Mouse (Mus musculus): ENCODE measurements around the gene Nagpa. TPM values are rescaled to one million over a fixed set of nuclear protein-coding genes. Genes with fewer than 3 reads are reported as not detected.
"Not testable (repeated sequence)": the region's sequence is repeated elsewhere in the genome, so short reads cannot be mapped to it uniquely, and the experiment has no call there.

Gene Nagpa
- total RNA-seq (2021) = 1 to 10 TPM; 7.7 to 9.2 TPM
- long read RNA-seq, transcript Nagpa-203 (9 exons, 2,230 nt) = major isoform, 8 of 15 reads
- long read RNA-seq, partial matches to known transcripts = 0 of 15 reads
- long read RNA-seq, other reads (novel, unspliced or antisense) = 4 of 15 reads

- peak; percentile 78 to 81 for DNase-seq (ENCODE audit: low spot score in 2 of 2)
These were observed at the start of gene Nagpa for GRCm38 (mm10) chr16:5203668-5204433. Gene Nagpa, minus strand, starts transcription at chr16:5204012.

GRCm38 (mm10) chr16:5252260-5252659 lies 48.4 kb upstream of the Nagpa start:
- DNase-seq (ENCODE audit: low spot score in 2 of 2) = no peak

- no peak for DNase-seq (ENCODE audit: low spot score in 2 of 2)
These were observed 47.1 kb upstream of the Nagpa start for GRCm38 (mm10) chr16:5250891-5251290.

- DNase-seq (ENCODE audit: low spot score in 2 of 2) = peak; percentile 66 to 69
These were observed 40.6 kb upstream of the Nagpa start for GRCm38 (mm10) chr16:5244411-5244810.

GRCm38 (mm10) chr16:5242882-5243281 lies 39.1 kb upstream of the Nagpa start:
- DNase-seq (ENCODE audit: low spot score in 2 of 2) = no peak

- DNase-seq (ENCODE audit: low spot score in 2 of 2) = no peak
These were observed 38.5 kb upstream of the Nagpa start for GRCm38 (mm10) chr16:5242355-5242754.

- peak; percentile 91 to 95 for DNase-seq (ENCODE audit: low spot score in 2 of 2)
These were observed 29.9 kb upstream of the Nagpa start, which contains the start of gene Alg1 for GRCm38 (mm10) chr16:5233418-5234313. Gene Alg1, plus strand, starts transcription at chr16:5233621.

- DNase-seq (ENCODE audit: low spot score in 2 of 2) = no peak
These were observed 29.2 kb upstream of the Nagpa start for GRCm38 (mm10) chr16:5232982-5233381.

GRCm38 (mm10) chr16:5228103-5228502 lies 24.3 kb upstream of the Nagpa start:
- DNase-seq (ENCODE audit: low spot score in 2 of 2) = not testable (repeated sequence)

GRCm38 (mm10) chr16:5227501-5227900 lies 23.7 kb upstream of the Nagpa start:
- not testable (repeated sequence) for DNase-seq (ENCODE audit: low spot score in 2 of 2)

GRCm38 (mm10) chr16:5226534-5226933 lies 22.7 kb upstream of the Nagpa start:
- not testable (repeated sequence) for DNase-seq (ENCODE audit: low spot score in 2 of 2)

GRCm38 (mm10) chr16:5222140-5222539 lies 18.3 kb upstream of the Nagpa start, which contains the start of gene AU021092:
Gene AU021092, minus strand, starts transcription at chr16:5222299.
- DNase-seq (ENCODE audit: low spot score in 2 of 2) = no peak

- DNase-seq (ENCODE audit: low spot score in 2 of 2) = no peak
These were observed 17.6 kb upstream of the Nagpa start for GRCm38 (mm10) chr16:5221403-5221802.

- no peak for DNase-seq (ENCODE audit: low spot score in 2 of 2)
These were observed 13.7 kb upstream of the Nagpa start for GRCm38 (mm10) chr16:5217341-5218133.

- DNase-seq (ENCODE audit: low spot score in 2 of 2) = no peak
These were observed 12.9 kb upstream of the Nagpa start for GRCm38 (mm10) chr16:5216686-5217085.

GRCm38 (mm10) chr16:5214126-5214525 lies 10.3 kb upstream of the Nagpa start:
- no peak for DNase-seq (ENCODE audit: low spot score in 2 of 2)

- DNase-seq (ENCODE audit: low spot score in 2 of 2) = no peak
These were observed 8.3 kb upstream of the Nagpa start for GRCm38 (mm10) chr16:5212150-5212549.

- DNase-seq (ENCODE audit: low spot score in 2 of 2) = no peak
These were observed 6.6 kb upstream of the Nagpa start for GRCm38 (mm10) chr16:5210365-5210764.

- DNase-seq (ENCODE audit: low spot score in 2 of 2) = no peak
These were observed 2.2 kb upstream of the Nagpa start for GRCm38 (mm10) chr16:5206051-5206450.

GRCm38 (mm10) chr16:5205431-5205970 lies 1.7 kb upstream of the Nagpa start:
- DNase-seq (ENCODE audit: low spot score in 2 of 2) = no peak

GRCm38 (mm10) chr16:5203200-5203599 lies 612 bp downstream of the Nagpa start:
- DNase-seq (ENCODE audit: low spot score in 2 of 2) = peak in 1 of 2 experiments; percentile 23

Measured in layer of hippocampus, postnatal 10 days (tissue).